Mouse (Mus musculus): ENCODE data around the gene Rbbp8nl. TPM values are rescaled to one million over a fixed set of nuclear protein-coding genes. Genes with fewer than 3 reads are reported as not detected.

Gene Rbbp8nl
- total RNA-seq (2021), result not detected
- long read RNA-seq, experiment 1, result 0 reads
- long read RNA-seq, experiment 2, result 0 reads

GRCm38 (mm10) chr2:180289440-180290108 is at the start of gene Rbbp8nl:
TSS of gene Rbbp8nl (minus strand) at chr2:180289879.
- intact Hi-C loops (cut with DNase I), result no loop called here

DNA sequence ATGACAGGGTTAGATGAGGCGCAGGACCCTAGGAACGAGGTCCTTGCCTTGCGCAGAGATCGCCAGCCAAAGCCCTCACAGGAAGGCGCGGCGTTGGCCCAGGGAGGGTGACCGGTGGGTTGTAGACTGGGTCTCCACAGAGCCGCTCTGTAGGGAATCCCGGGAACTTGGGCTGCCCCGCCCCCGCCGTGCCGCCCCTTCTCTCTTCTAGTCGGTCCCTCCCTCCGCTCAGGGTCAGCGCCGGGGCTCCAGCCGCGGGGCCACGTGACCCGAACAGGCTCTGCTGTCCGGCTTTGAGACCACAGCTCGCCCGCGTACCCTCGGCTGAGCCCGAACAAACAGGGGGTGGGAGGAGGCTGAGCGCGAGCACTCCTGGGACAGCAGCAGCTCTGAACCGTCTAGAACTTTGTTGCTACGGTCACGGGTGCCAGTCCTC is 44.9 kb upstream of the Rbbp8nl start, which contains the start of gene Gata5:
Gene Gata5, minus strand, starts transcription at position 149 of the 436 bp plus-strand sequence.
- intact Hi-C loops (cut with DNase I), result no loop called here
- peak; percentile 37 to 38 for DNase-seq

More at GRCm38 (mm10) chr2:180289440-180290108, at the start of gene Rbbp8nl:
- DNase-seq, result no peak

DNA sequence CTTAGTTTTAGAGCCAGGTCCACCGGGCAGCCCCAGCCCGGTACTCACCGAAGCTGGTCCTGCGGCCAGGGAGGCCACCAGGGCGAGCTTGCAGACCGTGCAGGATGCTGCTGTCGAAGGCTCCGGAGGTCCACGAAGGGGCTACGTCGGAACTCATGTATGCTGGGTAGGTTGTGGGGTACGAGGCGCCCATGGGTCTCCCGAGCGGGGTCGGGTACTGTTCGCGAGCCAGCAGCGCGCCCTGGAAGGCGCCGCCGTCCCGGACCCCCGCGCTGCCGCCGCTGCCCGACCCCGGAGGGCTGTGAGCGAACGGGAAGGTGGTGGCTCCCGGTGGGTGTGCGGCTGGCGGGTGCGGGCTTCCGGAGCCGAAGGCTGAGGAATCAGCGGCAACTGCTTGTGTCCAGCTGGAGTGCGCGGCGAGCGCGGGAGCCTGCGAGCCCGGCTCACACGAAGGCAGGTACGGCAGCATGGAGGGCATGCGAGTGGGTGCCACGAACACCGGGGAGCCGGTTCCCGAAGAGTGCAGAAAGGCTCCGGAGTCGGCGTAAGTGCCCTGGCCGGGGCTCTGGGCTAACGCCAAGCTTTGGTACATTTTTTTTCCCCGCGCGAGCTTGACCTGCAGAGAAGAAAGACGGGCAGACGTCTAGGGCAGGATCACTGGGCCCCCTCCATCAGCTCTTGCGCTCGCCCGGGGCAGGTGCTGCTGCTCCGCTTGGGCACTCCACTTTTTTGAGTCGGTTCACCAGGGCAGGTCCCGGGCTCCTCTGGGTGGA is 44.3 kb upstream of the Rbbp8nl start:
- intact Hi-C loops (cut with DNase I), result no loop called here
- no peak for DNase-seq

GRCm38 (mm10) chr2:180329466-180329865 is 39.8 kb upstream of the Rbbp8nl start:
- intact Hi-C loops (cut with DNase I), result no loop called here
- DNase-seq, result no peak

DNA sequence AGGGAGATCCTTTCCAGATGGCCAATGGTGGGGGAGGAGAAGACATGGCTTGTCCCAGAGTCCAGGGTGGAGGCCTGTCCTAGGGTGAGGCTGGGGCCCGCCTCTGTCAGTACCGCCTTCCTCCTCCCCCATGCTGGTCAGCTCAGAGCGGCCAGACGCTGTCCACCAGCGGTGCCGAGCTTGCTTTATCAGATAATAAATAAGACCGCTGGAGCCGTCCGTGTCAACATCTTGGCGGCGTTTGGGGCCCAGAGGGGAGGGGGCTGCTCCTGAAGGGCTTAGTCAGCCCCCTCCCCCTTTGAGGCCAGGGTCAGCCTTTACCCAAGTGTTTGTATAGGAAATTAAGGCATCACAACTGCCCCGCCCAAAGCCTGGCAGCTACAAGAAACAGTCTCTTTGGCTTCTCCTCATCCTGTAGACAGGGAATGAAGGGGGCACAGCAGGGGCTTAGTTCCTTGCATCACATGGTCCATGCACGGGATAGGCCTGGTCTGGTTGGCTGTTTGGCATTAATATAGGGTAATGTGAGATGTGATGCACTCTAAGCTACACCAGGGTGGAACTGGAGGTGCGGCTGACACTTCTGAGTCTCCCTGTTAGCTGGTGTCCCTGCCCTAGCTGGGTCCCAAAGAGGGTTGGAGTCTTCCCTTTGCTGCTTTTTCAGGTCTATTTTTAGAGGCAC is 33.1 kb upstream of the Rbbp8nl start:
- DNase-seq, result no peak
- intact Hi-C loops (cut with DNase I), result no loop called here

DNA sequence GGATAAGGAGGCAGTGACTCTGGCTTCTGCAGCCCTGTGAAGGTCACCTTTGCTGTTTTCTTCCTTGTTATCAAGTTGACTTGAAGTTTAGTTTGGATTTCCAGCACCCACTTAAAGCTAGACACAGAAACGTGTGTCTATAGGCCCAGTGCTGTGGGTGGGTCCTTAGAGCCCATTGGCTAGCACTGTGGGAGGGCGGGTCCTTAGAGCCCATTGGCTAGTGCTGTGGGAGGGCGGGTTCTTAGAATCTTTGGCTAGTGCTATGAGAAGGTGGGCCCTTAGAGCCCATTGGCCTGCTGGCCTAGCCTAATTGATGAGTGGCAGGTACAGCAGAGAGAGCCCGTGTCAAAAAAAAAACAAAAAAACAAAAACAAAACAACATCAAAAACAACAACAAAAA is 30.5 kb upstream of the Rbbp8nl start:
- intact Hi-C loops (cut with DNase I), result no loop called here
- no peak for DNase-seq

DNA sequence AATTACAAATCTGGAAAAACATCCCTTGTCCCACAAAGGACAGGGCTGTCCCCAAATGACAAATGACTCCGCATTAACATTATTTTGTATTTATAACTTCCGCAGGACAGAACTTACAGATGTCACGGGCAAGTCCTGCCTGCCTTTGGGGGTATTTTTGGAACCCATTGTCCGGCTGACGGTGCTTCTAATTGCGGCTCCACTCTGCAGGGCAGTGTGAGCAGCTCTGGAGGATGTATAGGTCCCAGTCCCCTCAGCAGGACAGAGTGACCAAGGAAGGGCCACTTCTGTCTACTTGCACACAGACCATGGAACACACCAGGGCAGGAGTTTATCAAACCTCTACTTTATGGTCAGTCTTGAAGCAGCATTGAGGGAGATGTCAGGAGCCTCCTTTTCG is 27.9 kb upstream of the Rbbp8nl start:
- intact Hi-C loops (cut with DNase I), result no loop called here
- DNase-seq, result no peak

DNA sequence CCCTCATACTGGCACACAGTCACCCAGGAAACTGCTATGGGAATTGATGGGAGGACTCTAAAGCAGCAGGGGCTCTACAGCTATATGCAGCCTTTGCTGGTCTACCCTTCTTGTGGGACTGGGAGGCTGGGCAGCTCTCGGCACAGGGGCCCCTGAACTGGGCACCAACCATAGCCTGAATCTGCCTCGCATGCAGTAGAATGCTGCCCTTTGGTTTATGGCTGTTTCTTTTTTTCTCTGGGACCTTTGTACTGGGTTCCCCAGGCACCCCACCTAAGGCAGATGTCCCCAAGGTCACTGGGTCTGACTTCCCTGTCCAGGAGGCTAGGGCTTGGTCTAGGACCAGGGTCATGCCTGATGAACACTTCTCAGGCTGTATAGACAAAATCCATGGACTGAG is 24.6 kb upstream of the Rbbp8nl start:
- no peak for DNase-seq
- intact Hi-C loops (cut with DNase I), result no loop called here

DNA sequence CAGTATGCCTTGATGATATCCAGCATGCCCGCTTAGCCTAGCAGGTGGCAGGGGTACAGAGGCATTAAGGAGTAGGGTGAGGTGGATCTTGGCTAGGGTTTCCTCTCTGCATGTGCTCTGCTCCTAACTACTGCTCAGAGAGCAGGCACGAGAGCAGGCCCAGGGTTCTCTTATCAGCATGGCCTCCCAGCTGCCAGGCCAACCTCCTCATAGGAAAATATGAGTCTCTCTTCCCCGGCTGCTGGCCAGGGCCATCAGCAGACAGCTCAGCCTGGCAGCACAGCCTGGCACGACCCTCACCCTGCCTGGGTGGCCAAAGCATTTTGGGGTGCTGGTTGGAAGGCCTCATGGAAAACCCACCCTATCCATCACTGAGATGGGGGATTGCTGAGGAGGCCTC is 21.5 kb upstream of the Rbbp8nl start:
- intact Hi-C loops (cut with DNase I), result no loop called here
- DNase-seq, result peak in 1 of 2 experiments; percentile 31

GRCm38 (mm10) chr2:180307680-180308079 is 18.0 kb upstream of the Rbbp8nl start:
- intact Hi-C loops (cut with DNase I), result no loop called here
- no peak for DNase-seq

- intact Hi-C loops (cut with DNase I), result no loop called here
- DNase-seq, result peak; percentile 63 to 74
These were observed 16.9 kb upstream of the Rbbp8nl start for GRCm38 (mm10) chr2:180306423-180307168.

DNA sequence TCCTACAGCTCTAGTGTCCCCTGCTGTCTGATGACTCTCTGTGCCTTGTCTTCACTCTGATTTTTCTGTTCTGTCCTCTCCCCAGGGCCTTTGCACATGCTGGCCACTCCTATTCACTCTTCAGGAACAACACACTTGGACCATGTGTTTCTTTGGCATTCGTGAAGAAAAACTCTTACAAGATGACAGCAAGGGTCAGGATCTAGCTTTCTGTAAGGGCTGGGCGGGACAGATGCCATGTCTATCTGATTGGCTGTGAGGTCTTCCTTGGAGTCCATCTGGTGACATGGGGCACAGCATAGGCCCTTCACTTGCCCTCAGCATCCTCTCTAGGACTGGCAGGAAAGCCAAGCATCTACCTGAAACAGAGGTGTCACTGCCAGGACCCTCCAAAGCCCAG is 16.3 kb upstream of the Rbbp8nl start:
- intact Hi-C loops (cut with DNase I), result no loop called here
- DNase-seq, result no peak

DNA sequence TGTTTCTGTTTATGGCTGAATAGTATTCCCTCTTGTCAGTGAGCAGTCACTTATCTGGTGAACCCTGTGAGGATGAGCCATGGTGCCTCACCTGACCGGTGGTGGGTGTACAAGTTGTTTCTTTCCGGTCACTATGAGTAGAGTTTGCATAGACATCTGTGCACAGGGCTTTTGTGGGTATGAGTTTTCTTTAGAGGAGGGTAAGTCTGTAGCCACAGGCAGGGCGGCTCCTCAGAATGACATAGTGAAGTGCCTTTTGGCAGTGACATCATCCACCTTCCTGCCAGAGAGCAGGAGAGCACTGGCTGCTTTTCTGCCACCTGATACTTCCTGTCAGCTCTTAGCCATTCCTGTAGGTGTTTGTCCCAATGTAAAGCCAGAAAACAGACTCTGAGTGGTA is 15.8 kb upstream of the Rbbp8nl start:
- DNase-seq, result no peak
- intact Hi-C loops (cut with DNase I), result no loop called here

DNA sequence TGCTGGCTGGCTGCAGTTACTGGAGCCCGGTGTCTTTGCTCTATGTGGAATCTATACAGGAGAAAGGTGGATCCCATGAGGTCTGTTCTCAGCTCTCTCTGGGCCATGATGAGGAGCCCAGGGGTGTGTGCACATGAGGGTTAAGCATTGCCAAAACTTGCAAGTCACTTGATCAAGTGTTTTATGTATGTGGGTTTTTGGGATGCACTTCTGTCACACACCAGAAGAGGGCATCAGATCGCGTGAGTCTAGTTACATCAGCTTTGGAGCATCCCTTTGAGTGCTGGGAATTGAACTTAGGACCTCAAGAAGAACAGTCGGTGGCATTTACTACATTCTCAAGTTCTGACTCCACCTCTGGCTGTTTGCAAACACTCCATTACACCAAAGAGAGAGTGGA is 14.9 kb upstream of the Rbbp8nl start:
- intact Hi-C loops (cut with DNase I), result no loop called here
- DNase-seq, result no peak

DNA sequence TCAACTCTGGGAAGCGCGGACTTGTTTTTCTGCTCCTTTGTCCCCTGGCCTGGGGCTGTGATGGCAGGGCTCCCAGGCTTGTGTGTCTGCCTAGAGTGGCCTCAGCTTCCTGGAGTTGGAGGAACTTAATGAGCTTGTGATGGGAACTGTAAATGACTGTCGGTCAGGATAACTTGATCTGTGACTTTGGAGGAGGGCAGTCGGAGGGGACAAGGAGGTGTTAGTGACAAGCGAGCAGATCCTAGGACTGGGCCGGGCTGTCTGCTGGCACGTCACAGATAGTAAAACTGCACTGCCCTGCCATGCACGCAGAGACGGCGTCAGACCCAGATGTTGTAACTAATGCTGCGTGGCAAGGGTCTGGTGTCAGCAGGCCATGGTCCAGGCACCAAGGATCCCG is 13.8 kb upstream of the Rbbp8nl start:
- no peak for DNase-seq
- intact Hi-C loops (cut with DNase I), result no loop called here

DNA sequence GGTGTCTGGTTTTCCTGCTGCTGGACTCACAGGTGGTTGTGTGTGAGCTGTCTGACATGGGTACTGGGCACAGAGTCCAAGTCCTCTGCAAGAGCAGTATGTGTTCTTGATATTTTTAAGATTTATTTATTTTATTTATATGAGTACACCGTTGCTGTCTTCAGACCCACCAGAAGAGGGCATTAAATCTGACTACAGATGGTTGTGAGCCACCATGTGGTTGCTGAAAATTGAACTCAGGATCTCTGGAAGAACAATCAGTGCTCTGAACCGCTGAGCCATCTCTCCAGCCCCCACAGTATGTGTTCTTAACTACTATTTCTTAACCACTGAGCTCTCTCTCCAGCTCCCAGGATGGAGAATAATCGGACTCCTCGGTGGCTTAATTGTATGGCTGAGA is 12.5 kb upstream of the Rbbp8nl start:
- intact Hi-C loops (cut with DNase I), result no loop called here
- no peak for DNase-seq

DNA sequence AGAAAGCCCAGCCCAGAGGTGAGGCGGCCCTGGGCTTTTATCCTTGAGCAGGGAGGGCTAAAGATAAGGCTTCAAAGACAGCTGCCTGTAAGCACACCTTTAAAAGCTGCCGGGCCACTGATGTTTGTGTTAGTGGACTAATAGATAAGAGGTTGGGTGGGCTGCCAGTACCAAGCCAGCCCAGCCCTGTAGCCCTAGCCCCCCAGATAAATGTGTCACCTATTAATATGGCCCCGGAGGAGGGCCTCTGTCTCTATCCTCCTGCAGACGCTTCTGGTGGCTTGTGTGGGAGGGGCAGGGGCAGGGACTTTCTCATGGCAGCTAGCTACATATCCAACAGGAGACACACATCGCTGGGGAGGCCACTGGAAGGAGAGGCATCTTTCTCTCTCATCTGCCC is 11.1 kb upstream of the Rbbp8nl start:
- no peak for DNase-seq
- intact Hi-C loops (cut with DNase I), result no loop called here

GRCm38 (mm10) chr2:180300252-180300651 is 10.6 kb upstream of the Rbbp8nl start:
- DNase-seq, result no peak
- intact Hi-C loops (cut with DNase I), result no loop called here

DNA sequence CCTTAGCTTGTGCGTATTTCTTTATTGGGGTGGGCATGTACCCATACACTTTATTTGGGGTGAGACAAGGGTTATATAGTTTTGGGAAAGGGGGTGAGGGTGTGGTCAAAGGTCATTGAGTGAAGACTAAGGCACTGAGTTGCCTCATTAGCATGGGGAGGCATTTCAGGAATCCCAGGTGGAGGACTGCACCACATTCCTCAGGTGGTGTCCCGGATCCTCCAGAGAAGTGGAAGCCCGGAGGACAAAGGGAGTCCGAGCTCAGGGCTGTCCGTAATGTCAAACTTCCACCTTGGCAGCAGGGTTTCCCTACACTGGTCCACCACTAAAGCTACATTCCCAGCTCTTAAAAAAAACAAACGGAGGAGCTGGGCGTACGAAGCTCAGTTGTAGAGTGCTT is 3.2 kb upstream of the Rbbp8nl start:
- intact Hi-C loops (cut with DNase I), result no loop called here
- no peak for DNase-seq

DNA sequence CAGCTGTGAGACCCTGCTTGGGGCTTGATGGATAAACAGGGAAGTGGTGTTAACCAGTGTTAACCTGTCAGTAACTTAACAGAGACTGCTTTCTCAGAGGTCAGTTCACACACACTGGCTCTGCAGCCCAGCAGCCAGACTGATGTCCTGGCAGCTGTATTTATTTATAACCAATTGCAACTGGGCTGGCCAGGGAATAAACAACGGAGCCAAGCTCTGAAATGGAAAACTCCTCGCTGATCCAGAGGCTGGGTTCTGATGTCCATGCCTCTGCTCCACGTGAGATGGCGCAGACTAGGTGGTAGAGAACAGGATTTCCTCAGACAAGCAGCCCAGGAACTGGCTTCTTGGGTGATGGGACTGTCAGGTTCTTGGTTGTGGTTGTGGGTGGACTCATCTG is 2.3 kb upstream of the Rbbp8nl start:
- intact Hi-C loops (cut with DNase I), result no loop called here
- DNase-seq, result no peak

GRCm38 (mm10) chr2:180291566-180291965 is 1.9 kb upstream of the Rbbp8nl start:
- intact Hi-C loops (cut with DNase I), result no loop called here
- DNase-seq, result no peak

Data from heart, postnatal 14 days (tissue).